Mouse (Mus musculus): ENCODE data around the gene Efcab5. TPM values are rescaled to one million over a fixed set of nuclear protein-coding genes. Genes with fewer than 3 reads are reported as not detected.
"Not testable (repeated sequence)": the region's sequence is repeated elsewhere in the genome, so short reads cannot be mapped to it uniquely, and the experiment has no call there.

The Efcab5 gene
- polyA plus RNA-seq, 1 experiment from 2014 or later: 0.55 TPM

DNA sequence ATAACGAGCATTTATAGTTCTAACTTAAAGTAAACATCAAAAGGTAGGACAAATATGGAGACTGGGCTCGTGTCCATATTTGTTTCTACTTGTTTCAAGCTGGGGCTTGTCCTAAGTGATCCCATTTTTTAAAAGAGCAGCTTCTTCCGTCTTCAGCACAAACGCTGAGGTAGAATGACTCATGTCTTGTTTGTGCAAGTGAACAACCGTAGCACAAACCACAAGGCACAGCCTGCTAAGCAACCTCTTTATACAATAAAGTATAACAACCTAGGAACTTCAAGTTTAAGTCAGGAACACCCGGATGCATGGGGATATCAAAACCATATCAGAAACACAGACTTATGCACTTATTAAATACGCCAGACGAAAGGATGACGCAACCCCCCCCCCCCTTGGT lies 28.4 kb downstream of the Efcab5 start:
- no peaks in the 10 kb centered on the region for H3K4me1 ChIP-seq (ENCODE audit: control insufficient read depth, insufficient read depth, low read length)
- H3K36me3 ChIP-seq (ENCODE audit: control insufficient read depth, insufficient read depth, low read length): no peaks in the 10 kb centered on the region
- no peak overlapping the region for H3K4me3 ChIP-seq (replicated peaks; ENCODE audit: low read depth, low read length)
- no peak overlapping the region for H3K9ac ChIP-seq (replicated peaks; ENCODE audit: low read length)
- WGBS: 91% methylated on average over 9 of the region's 9 CpGs
- no peak overlapping the region for H3K27ac ChIP-seq (replicated peaks; ENCODE audit: low read depth, low read length)
- H3K9me3 ChIP-seq (ENCODE audit: control insufficient read depth, low read length): no peaks in the 10 kb centered on the region
- H3K27me3 ChIP-seq (ENCODE audit: control insufficient read depth, insufficient read depth, low read length): no peaks in the 10 kb centered on the region
- no peak for ATAC-seq (ENCODE audit: low FRiP score, low TSS enrichment)
- H3K4me2 ChIP-seq (ENCODE audit: low read length): no peak overlapping the region
- DNase-seq: no peak

- no peak overlapping the region for H3K27ac ChIP-seq (replicated peaks; ENCODE audit: low read depth, low read length)
- no peaks in the 10 kb centered on the region for H3K27me3 ChIP-seq (ENCODE audit: control insufficient read depth, insufficient read depth, low read length)
- DNase-seq (no peak), ATAC-seq (ENCODE audit: low FRiP score, low TSS enrichment) (no peak)
- H3K9ac ChIP-seq (replicated peaks; ENCODE audit: low read length): no peak overlapping the region
- no peak overlapping the region for H3K4me3 ChIP-seq (replicated peaks; ENCODE audit: low read depth, low read length)
- no peak overlapping the region for H3K4me2 ChIP-seq (ENCODE audit: low read length)
- H3K36me3 ChIP-seq (ENCODE audit: control insufficient read depth, insufficient read depth, low read length): no peaks in the 10 kb centered on the region
- no peaks in the 10 kb centered on the region for H3K9me3 ChIP-seq (ENCODE audit: control insufficient read depth, low read length)
- no peaks in the 10 kb centered on the region for H3K4me1 ChIP-seq (ENCODE audit: control insufficient read depth, insufficient read depth, low read length)
- WGBS: 84% methylated on average over 5 of the region's 5 CpGs
Measured at GRCm38 (mm10) chr11:77154214-77154613, 34.6 kb downstream of the Efcab5 start.

DNA sequence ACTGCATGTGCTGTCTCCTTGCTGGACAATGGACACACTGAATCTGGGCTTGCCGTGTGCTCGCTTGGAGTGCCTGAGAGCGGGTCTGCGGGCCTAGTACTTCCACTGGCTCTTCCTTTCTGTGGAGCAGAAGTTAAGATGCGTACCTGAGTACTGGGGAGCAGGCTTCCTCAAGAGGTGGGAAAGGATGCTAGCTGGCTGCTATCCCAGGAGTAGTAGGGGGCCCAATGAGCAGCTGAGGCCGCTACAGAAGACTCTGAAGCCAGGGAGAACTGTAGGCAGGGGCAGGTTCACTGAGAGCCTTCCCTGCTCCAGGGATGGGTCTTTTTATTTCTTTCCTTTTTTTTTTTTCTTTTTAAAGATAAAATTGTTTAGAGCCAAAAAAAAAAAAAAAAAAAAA lies 38.0 kb downstream of the Efcab5 start:
- H3K9ac ChIP-seq (replicated peaks; ENCODE audit: low read length): no peak overlapping the region
- 90% methylated on average over 6 of the region's 6 CpGs for WGBS

GRCm38 (mm10) chr11:77149783-77150630 lies 38.8 kb downstream of the Efcab5 start:
- H3K4me1 ChIP-seq (ENCODE audit: control insufficient read depth, insufficient read depth, low read length); H3K9ac ChIP-seq (replicated peaks; ENCODE audit: low read length); H3K36me3 ChIP-seq (ENCODE audit: control insufficient read depth, insufficient read depth, low read length); H3K27me3 ChIP-seq (ENCODE audit: control insufficient read depth, insufficient read depth, low read length); H3K4me2 ChIP-seq (ENCODE audit: low read length); H3K27ac ChIP-seq (replicated peaks; ENCODE audit: low read depth, low read length); DNase-seq; ATAC-seq (ENCODE audit: low FRiP score, low TSS enrichment); H3K9me3 ChIP-seq (ENCODE audit: control insufficient read depth, low read length); H3K4me3 ChIP-seq (replicated peaks; ENCODE audit: low read depth, low read length): not testable (repeated sequence)
- WGBS: 92% methylated on average over 21 of the region's 22 CpGs

More for the DNA sequence above, 38.0 kb downstream of the Efcab5 start:
- H3K27ac ChIP-seq (replicated peaks; ENCODE audit: low read depth, low read length): no peak overlapping the region
- DNase-seq (no peak), ATAC-seq (ENCODE audit: low FRiP score, low TSS enrichment) (no peak)
- no peaks in the 10 kb centered on the region for H3K36me3 ChIP-seq (ENCODE audit: control insufficient read depth, insufficient read depth, low read length)
- no peaks in the 10 kb centered on the region for H3K27me3 ChIP-seq (ENCODE audit: control insufficient read depth, insufficient read depth, low read length)
- no peak overlapping the region for H3K4me3 ChIP-seq (replicated peaks; ENCODE audit: low read depth, low read length)
- no peak overlapping the region for H3K4me2 ChIP-seq (ENCODE audit: low read length)
- no peaks in the 10 kb centered on the region for H3K4me1 ChIP-seq (ENCODE audit: control insufficient read depth, insufficient read depth, low read length)
- 0 out of 2 replicates have a peak, but pooled peaks cover 5% of the 10 kb centered on the region for H3K9me3 ChIP-seq (ENCODE audit: control insufficient read depth, low read length)

DNA sequence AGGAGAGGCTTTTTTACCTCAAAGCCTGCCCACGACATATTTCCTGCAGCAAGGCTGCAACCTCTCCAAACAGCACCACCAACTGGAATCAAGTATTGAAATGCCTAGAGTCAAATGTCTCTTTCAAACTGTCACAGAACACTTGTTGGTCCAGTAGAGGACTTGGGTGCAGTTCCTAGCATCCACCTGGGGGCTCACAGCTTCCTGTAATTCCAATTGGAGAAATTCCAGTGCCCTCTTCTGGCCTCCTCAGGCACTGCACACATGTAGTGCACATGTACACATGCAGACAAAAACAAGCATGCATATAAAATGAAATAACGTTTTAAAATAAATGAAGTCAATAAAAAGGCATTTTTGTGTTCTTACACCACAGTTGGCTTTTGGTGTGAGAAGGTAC lies 40.0 kb downstream of the Efcab5 start:
- H3K4me1 ChIP-seq (ENCODE audit: control insufficient read depth, insufficient read depth, low read length): no peaks in the 10 kb centered on the region
- H3K4me3 ChIP-seq (replicated peaks; ENCODE audit: low read depth, low read length): no peak overlapping the region
- H3K9ac ChIP-seq (replicated peaks; ENCODE audit: low read length): no peak overlapping the region
- DNase-seq (no peak), ATAC-seq (ENCODE audit: low FRiP score, low TSS enrichment) (no peak)
- WGBS: 93% methylated on average over 2 of the region's 2 CpGs
- no peaks in the 10 kb centered on the region for H3K36me3 ChIP-seq (ENCODE audit: control insufficient read depth, insufficient read depth, low read length)
- H3K4me2 ChIP-seq (ENCODE audit: low read length): no peak overlapping the region
- H3K27ac ChIP-seq (replicated peaks; ENCODE audit: low read depth, low read length): no peak overlapping the region
- H3K9me3 ChIP-seq (ENCODE audit: control insufficient read depth, low read length): 0 out of 2 replicates have a peak, but pooled peaks cover 5% of the 10 kb centered on the region
- no peaks in the 10 kb centered on the region for H3K27me3 ChIP-seq (ENCODE audit: control insufficient read depth, insufficient read depth, low read length)

- H3K4me1 ChIP-seq (ENCODE audit: control insufficient read depth, insufficient read depth, low read length): no peaks in the 10 kb centered on the region
- no peak overlapping the region for H3K27ac ChIP-seq (replicated peaks; ENCODE audit: low read depth, low read length)
- 95% methylated on average over 3 of the region's 3 CpGs for WGBS
- H3K36me3 ChIP-seq (ENCODE audit: control insufficient read depth, insufficient read depth, low read length): no peaks in the 10 kb centered on the region
- H3K9ac ChIP-seq (replicated peaks; ENCODE audit: low read length): no peak overlapping the region
- DNase-seq (no peak), ATAC-seq (ENCODE audit: low FRiP score, low TSS enrichment) (no peak)
- 0 out of 2 replicates have a peak, but pooled peaks cover 5% of the 10 kb centered on the region for H3K9me3 ChIP-seq (ENCODE audit: control insufficient read depth, low read length)
- H3K27me3 ChIP-seq (ENCODE audit: control insufficient read depth, insufficient read depth, low read length): no peaks in the 10 kb centered on the region
- H3K4me3 ChIP-seq (replicated peaks; ENCODE audit: low read depth, low read length): no peak overlapping the region
- H3K4me2 ChIP-seq (ENCODE audit: low read length): no peak overlapping the region
Measured at GRCm38 (mm10) chr11:77147753-77148152, 41.0 kb downstream of the Efcab5 start.

GRCm38 (mm10) chr11:77145423-77145822 lies 43.3 kb downstream of the Efcab5 start:
- WGBS: 89% methylated on average over 4 of the region's 4 CpGs
- Histone ChIP-seq H3K27ac (replicated peaks; ENCODE audit: low read depth, low read length) (no peak overlapping the region), H3K36me3 (ENCODE audit: control insufficient read depth, insufficient read depth, low read length) (no peaks in the 10 kb centered on the region)

DNA sequence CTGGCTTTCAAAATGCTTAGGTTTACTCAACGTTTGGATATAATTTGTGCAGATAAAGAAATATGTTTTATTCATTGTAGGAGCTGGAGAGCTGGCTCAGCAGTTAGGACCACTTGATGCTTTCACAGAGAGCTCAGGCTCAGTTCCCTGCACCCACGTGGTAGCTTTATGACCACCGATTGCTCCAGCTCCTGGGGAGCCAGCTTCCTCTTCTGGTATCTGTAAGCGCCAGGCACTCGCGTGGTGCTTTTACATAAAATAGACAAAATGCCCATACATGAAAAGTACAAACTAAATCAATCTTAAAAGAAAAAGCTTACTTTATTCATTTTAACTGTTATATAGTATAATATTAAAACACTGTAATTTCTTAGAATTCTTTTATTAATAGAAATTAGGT lies 46.8 kb downstream of the Efcab5 start:
- no peaks in the 10 kb centered on the region for H3K9me3 ChIP-seq (ENCODE audit: control insufficient read depth, low read length)
- DNase-seq: no peak
- H3K27ac ChIP-seq (replicated peaks; ENCODE audit: low read depth, low read length): no peak overlapping the region
- H3K27me3 ChIP-seq (ENCODE audit: control insufficient read depth, insufficient read depth, low read length): no peaks in the 10 kb centered on the region
- H3K4me1 ChIP-seq (ENCODE audit: control insufficient read depth, insufficient read depth, low read length): no peaks in the 10 kb centered on the region
- H3K9ac ChIP-seq (replicated peaks; ENCODE audit: low read length): no peak overlapping the region
- 78% methylated on average over 6 of the region's 6 CpGs for WGBS
- no peak overlapping the region for H3K4me3 ChIP-seq (replicated peaks; ENCODE audit: low read depth, low read length)
- H3K4me2 ChIP-seq (ENCODE audit: low read length): no peak overlapping the region
- ATAC-seq (ENCODE audit: low FRiP score, low TSS enrichment): no peak
- H3K36me3 ChIP-seq (ENCODE audit: control insufficient read depth, insufficient read depth, low read length): no peaks in the 10 kb centered on the region

More at GRCm38 (mm10) chr11:77145423-77145822, 43.3 kb downstream of the Efcab5 start:
- no peaks in the 10 kb centered on the region for H3K27me3 ChIP-seq (ENCODE audit: control insufficient read depth, insufficient read depth, low read length)
- H3K9ac ChIP-seq (replicated peaks; ENCODE audit: low read length): no peak overlapping the region
- ATAC-seq (ENCODE audit: low FRiP score, low TSS enrichment): no peak
- H3K9me3 ChIP-seq (ENCODE audit: control insufficient read depth, low read length): 0 out of 2 replicates have a peak, but pooled peaks cover 5% of the 10 kb centered on the region
- no peaks in the 10 kb centered on the region for H3K4me1 ChIP-seq (ENCODE audit: control insufficient read depth, insufficient read depth, low read length)
- no peak overlapping the region for H3K4me2 ChIP-seq (ENCODE audit: low read length)
- H3K4me3 ChIP-seq (replicated peaks; ENCODE audit: low read depth, low read length): no peak overlapping the region
- no peak for DNase-seq

GRCm38 (mm10) chr11:77139976-77140375 lies 48.8 kb downstream of the Efcab5 start:
- ATAC-seq (ENCODE audit: low FRiP score, low TSS enrichment) (no peak), DNase-seq (no peak)
- H3K9ac ChIP-seq (replicated peaks; ENCODE audit: low read length): no peak overlapping the region
- no peak overlapping the region for H3K4me2 ChIP-seq (ENCODE audit: low read length)
- no peaks in the 10 kb centered on the region for H3K4me1 ChIP-seq (ENCODE audit: control insufficient read depth, insufficient read depth, low read length)
- no peak overlapping the region for H3K27ac ChIP-seq (replicated peaks; ENCODE audit: low read depth, low read length)
- WGBS: 84% methylated on average over 6 of the region's 6 CpGs
- no peak overlapping the region for H3K4me3 ChIP-seq (replicated peaks; ENCODE audit: low read depth, low read length)
- H3K36me3 ChIP-seq (ENCODE audit: control insufficient read depth, insufficient read depth, low read length): no peaks in the 10 kb centered on the region
- no peaks in the 10 kb centered on the region for H3K9me3 ChIP-seq (ENCODE audit: control insufficient read depth, low read length)
- no peaks in the 10 kb centered on the region for H3K27me3 ChIP-seq (ENCODE audit: control insufficient read depth, insufficient read depth, low read length)
